Mouse (Mus musculus): ENCODE results near the gene 1600014C23Rik. TPM values are rescaled to one million over a fixed set of nuclear protein-coding genes. Genes with fewer than 3 reads are reported as not detected.

1600014C23Rik gene
- polyA plus RNA-seq, 1 experiment from 2014 or later: not detected

DNA sequence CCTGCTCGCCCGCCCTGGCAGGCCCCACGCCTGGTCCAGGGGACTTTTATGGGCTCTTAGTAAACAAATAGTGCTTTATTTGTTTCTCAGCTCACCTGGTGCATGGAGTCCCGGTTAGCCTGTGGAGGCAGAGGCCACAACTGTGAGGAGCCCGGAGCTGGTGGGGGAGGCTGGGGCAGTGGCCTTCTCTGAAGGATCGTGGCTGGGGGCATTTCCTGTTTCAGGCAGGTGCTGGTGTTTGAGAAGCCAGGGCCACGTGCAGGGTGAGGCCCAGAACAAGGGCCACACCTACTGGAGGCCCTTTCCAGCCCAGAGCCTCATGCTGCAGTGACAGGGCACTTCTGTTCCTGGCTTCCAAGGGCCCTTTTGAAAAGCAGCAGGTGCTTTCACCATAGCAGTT is 7.4 kb downstream of the 1600014C23Rik start:
- peak; percentile 79 for ATAC-seq (ENCODE audit: insufficient read depth)
- Histone ChIP-seq H3K9me3 (replicated peaks) (no peaks in the 10 kb centered on the region), H3K4me2 (peak overlapping the region; percentile 46), H3K4me1 (replicated peaks) (peaks cover 45% of the 10 kb centered on the region), H3K27me3 (peaks cover 19% of the 10 kb centered on the region), H3K27ac (replicated peaks) (peak overlapping the region; percentile 76), H3K9ac (peak overlapping the region; percentile 28; the same call in 1 of the 2 replicates), H3K36me3 (replicated peaks) (no peaks in the 10 kb centered on the region), H3K4me3 (replicated peaks) (0 out of 2 replicates have a peak overlapping the region, but pooled peaks have one; percentile 4)
- 26% methylated on average over 7 of the region's 7 CpGs for WGBS (ENCODE audit: insufficient replicate concordance)

DNA sequence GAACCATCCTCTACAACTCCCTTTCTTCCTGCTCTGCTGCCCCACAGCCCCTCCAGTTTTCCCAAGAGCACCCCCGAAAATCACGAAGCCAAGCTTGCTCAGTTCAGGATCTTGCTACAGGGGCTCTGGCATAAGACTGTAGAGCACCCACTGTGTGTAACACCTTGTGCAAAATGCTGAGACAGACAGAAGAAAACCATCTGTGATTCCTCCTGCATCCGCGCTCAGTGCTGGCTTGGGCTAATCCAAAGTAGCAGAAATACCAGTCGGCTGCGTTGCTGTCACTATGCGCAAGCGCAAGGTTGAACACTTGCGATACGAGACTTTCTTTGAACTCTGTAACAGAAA is 9.1 kb downstream of the 1600014C23Rik start:
- WGBS (ENCODE audit: insufficient replicate concordance): 84% methylated on average over 10 of the region's 10 CpGs

DNA sequence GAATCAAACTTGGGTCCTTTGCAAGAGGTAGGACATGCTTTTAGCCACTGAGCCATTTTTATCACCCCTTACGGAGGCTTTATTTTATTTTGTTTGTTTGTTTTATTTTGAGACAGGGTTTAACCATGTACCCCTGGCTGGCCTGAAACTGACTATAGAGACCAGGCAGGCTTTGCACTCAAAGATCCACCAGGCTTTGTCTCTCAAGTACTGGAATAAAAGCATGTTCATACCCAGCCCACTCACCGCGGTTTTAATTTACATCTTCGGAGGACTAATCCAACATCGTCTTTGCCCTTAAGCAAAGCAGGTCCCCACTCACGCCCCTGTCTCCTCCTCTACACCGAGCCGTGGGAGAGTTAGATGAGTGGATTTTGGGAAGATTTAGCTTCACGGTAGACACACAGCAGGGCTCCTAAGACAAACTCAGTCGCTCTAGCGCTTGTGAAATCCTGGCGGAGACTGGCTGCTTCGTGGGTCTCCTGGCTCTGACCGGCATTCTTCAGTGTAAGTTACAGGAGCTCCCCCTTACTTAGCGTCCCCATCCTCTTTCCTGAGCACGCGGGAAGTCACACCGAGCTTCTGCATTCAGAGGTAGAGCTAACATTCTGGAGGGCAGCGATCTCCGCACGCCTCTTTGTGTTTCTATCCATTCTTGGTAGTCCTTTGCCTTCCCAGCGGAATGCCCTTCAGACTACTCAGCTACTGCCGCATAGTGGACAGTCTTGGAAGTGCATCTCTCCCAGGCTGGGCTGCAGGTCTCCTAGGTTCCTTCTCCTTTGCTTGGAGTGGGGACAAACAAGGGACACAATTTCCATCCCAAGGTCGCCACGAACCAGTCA is 9.7 kb downstream of the 1600014C23Rik start:
- no peak overlapping the region for H3K27ac ChIP-seq (replicated peaks)
- 6% methylated on average over 25 of the region's 25 CpGs for WGBS (ENCODE audit: insufficient replicate concordance)
- no peaks in the 10 kb centered on the region for H3K9me3 ChIP-seq (replicated peaks)
- peak overlapping the region; percentile 38; the same call in 1 of the 2 replicates for H3K9ac ChIP-seq
- peaks cover 10% of the 10 kb centered on the region; the same call in 1 of the 2 replicates for H3K27me3 ChIP-seq
- H3K4me3 ChIP-seq (replicated peaks): peak overlapping the region; percentile 46
- H3K4me1 ChIP-seq (replicated peaks): peaks cover 45% of the 10 kb centered on the region
- no peak for ATAC-seq (ENCODE audit: insufficient read depth)
- H3K4me2 ChIP-seq: peak overlapping the region; percentile 69
- no peaks in the 10 kb centered on the region for H3K36me3 ChIP-seq (replicated peaks)

More for the DNA sequence above, 9.1 kb downstream of the 1600014C23Rik start:
- no peaks in the 10 kb centered on the region for H3K36me3 ChIP-seq (replicated peaks)
- H3K4me3 ChIP-seq (replicated peaks): no peak overlapping the region
- no peaks in the 10 kb centered on the region for H3K9me3 ChIP-seq (replicated peaks)
- no peak overlapping the region for H3K27ac ChIP-seq (replicated peaks)
- ATAC-seq (ENCODE audit: insufficient read depth): no peak
- H3K4me1 ChIP-seq (replicated peaks): peaks cover 45% of the 10 kb centered on the region
- H3K9ac ChIP-seq: no peak overlapping the region
- H3K27me3 ChIP-seq: peaks cover 10% of the 10 kb centered on the region; the same call in 1 of the 2 replicates
- H3K4me2 ChIP-seq: peak overlapping the region; percentile 69; the same call in 1 of the 2 replicates

DNA sequence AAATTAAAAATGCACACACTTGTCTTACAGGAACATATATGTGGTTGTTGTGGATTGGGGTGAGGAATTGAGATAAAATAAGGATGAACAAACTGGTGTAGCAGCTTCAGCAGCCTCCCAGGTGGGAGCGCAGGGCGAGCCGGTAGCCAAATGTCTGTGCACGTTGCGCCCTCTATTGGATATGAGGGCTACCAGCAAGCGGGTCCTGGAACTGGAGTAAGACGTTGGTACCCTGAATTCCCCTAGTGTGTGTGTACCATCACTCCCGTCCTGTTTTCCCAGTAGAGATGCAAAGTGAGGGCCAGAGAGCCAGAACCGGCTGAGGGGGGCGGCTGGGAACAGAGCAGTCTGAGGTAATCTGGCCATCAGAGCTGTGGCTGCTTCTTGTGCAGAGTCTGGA is 15.3 kb downstream of the 1600014C23Rik start:
- 5% methylated on average over 10 of the region's 10 CpGs for WGBS (ENCODE audit: insufficient replicate concordance)
- Histone ChIP-seq H3K4me1 (replicated peaks) (peaks cover 3% of the 10 kb centered on the region; the same call in 1 of the 2 replicates), H3K4me3 (replicated peaks) (no peak overlapping the region), H3K27me3 (peaks cover 11% of the 10 kb centered on the region; the same call in 1 of the 2 replicates), H3K27ac (replicated peaks) (no peak overlapping the region), H3K9ac (no peak overlapping the region), H3K36me3 (replicated peaks) (no peaks in the 10 kb centered on the region), H3K9me3 (replicated peaks) (no peaks in the 10 kb centered on the region), H3K4me2 (no peak overlapping the region)
- no peak for ATAC-seq (ENCODE audit: insufficient read depth)

DNA sequence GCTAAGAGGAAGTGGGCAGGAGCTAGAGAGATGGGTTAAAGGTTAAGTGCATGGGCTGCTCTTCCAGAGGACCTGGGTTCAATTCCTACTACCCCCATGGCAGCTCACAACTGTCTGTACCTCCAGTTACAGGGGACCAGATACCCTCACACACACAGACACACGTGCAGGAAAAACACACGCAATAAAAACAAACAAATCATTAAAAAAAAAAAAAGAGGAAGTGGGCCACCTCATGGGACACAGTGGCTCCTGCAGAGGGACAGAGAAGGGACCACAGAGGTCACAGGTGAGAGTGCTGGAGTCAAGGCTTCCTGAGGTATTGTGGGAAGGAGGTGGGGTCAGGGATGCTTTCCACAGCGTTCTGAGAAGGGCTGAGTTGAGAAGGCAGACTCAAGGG is 22.1 kb downstream of the 1600014C23Rik start:
- H3K36me3 ChIP-seq (replicated peaks): no peaks in the 10 kb centered on the region
- 18% methylated on average over 3 of the region's 3 CpGs for WGBS (ENCODE audit: insufficient replicate concordance)
- no peak overlapping the region for H3K4me3 ChIP-seq (replicated peaks)
- H3K9me3 ChIP-seq (replicated peaks): no peaks in the 10 kb centered on the region
- H3K27ac ChIP-seq (replicated peaks): no peak overlapping the region
- H3K4me1 ChIP-seq (replicated peaks): no peaks in the 10 kb centered on the region
- 0 out of 2 replicates have a peak, but pooled peaks cover under 1% of the 10 kb centered on the region for H3K27me3 ChIP-seq
- ATAC-seq (ENCODE audit: insufficient read depth): no peak
- H3K4me2 ChIP-seq: no peak overlapping the region
- no peak overlapping the region for H3K9ac ChIP-seq

DNA sequence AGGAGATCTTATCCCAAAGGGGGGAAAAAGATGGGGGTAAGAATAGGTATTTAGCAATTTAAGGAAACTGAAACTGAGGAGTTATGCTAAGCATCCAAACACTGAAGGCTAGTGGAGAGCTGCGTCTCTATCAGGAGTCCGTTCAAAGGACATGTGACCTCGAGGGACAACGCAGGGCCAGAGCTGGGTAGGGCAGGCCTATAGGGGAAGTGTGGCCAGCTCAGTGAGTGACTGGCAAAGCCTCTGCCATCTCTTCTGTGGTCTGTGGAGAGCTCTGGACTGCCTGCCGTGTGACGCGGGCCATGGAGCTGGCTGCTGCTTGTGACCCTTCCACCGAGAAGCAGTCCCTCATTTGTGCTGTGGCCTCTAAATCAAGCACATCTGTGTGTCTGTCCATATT is 23.2 kb downstream of the 1600014C23Rik start:
- Histone ChIP-seq H3K4me1 (replicated peaks) (no peaks in the 10 kb centered on the region), H3K9ac (no peak overlapping the region), H3K27ac (replicated peaks) (no peak overlapping the region), H3K9me3 (replicated peaks) (no peaks in the 10 kb centered on the region), H3K4me3 (replicated peaks) (no peak overlapping the region), H3K36me3 (replicated peaks) (no peaks in the 10 kb centered on the region), H3K27me3 (no peaks in the 10 kb centered on the region), H3K4me2 (no peak overlapping the region)
- ATAC-seq (ENCODE audit: insufficient read depth): no peak
- 52% methylated on average over 8 of the region's 8 CpGs for WGBS (ENCODE audit: insufficient replicate concordance)

DNA sequence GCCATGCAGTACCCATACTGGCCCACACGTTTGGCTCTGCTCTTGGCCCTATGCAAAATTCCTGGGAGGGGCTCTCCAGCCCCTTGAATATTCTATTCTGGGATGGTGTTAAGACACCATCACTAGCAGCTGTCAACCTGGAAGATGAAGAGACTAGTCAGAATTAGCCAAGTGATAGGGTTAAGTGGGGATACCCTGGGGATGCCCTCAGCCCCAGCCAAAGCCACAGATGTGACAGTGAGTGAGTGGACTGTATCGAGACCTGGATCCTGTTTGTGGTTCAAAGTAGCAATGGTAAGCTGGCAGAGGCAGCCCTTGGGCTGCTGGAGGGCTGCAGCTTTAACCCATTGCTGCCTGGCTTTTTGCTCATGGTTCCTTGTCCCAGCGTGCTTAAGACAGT is 23.8 kb downstream of the 1600014C23Rik start:
- H3K27me3 ChIP-seq: no peaks in the 10 kb centered on the region
- no peaks in the 10 kb centered on the region for H3K36me3 ChIP-seq (replicated peaks)
- no peak overlapping the region for H3K27ac ChIP-seq (replicated peaks)
- no peaks in the 10 kb centered on the region for H3K9me3 ChIP-seq (replicated peaks)
- no peak overlapping the region for H3K9ac ChIP-seq
- no peak overlapping the region for H3K4me3 ChIP-seq (replicated peaks)
- no peak for ATAC-seq (ENCODE audit: insufficient read depth)
- 28% methylated on average over 3 of the region's 3 CpGs for WGBS (ENCODE audit: insufficient replicate concordance)
- no peaks in the 10 kb centered on the region; the same call in 1 of the 2 replicates for H3K4me1 ChIP-seq (replicated peaks)
- H3K4me2 ChIP-seq: no peak overlapping the region

DNA sequence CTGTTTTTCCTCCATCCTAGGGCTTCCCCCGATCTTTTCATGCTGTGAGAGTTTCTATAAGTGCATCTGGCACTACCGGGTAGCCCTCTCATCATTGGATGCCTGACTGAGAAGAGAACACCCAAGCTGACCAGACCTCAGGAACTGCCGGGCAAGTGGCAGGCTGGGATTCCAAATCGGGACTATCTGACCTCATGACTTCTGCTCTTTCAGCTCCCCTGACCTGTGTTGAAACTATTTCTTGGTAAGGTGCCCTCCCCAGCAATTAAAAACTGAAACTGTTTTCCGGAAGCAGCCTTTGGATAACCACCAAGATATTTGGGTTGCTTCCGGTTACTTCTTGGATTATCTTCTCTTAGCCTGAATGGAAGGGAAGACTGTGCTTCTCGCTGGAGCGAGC is 25.5 kb downstream of the 1600014C23Rik start:
- WGBS (ENCODE audit: insufficient replicate concordance): 68% methylated on average over 8 of the region's 8 CpGs
- Histone ChIP-seq H3K4me1 (replicated peaks) (peaks cover 3% of the 10 kb centered on the region), H3K36me3 (replicated peaks) (no peaks in the 10 kb centered on the region), H3K9me3 (replicated peaks) (no peaks in the 10 kb centered on the region), H3K27me3 (no peaks in the 10 kb centered on the region), H3K27ac (replicated peaks) (no peak overlapping the region), H3K9ac (no peak overlapping the region), H3K4me3 (replicated peaks) (no peak overlapping the region), H3K4me2 (no peak overlapping the region)
- ATAC-seq (ENCODE audit: insufficient read depth): no peak

DNA sequence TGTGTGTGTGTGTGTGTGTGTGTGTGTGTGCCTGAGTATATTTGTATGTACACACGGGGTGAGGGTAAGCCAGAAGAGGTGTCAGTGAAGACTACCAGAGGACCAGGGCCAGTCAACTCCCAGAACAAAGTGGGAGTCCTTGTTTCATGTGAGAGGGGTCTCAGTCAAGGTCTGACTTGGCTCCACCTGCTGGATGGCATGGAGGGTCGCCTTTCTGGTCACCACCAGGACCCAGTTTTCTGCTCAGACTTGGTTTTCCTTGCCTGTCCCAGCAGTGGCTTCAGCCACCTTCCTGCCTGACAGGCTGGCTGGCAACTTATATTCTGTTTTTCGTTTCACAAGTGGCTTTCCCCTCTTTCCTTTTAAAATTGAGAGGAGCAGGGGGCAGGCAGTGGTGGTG is 26.3 kb downstream of the 1600014C23Rik start:
- H3K36me3 ChIP-seq (replicated peaks): no peaks in the 10 kb centered on the region
- H3K9ac ChIP-seq: no peak overlapping the region
- no peak for ATAC-seq (ENCODE audit: insufficient read depth)
- no peaks in the 10 kb centered on the region for H3K9me3 ChIP-seq (replicated peaks)
- H3K4me3 ChIP-seq (replicated peaks): no peak overlapping the region
- H3K4me2 ChIP-seq: no peak overlapping the region
- no peaks in the 10 kb centered on the region for H3K27me3 ChIP-seq
- 29% methylated on average over 3 of the region's 3 CpGs for WGBS (ENCODE audit: insufficient replicate concordance)
- no peak overlapping the region for H3K27ac ChIP-seq (replicated peaks)
- H3K4me1 ChIP-seq (replicated peaks): peaks cover 11% of the 10 kb centered on the region

DNA sequence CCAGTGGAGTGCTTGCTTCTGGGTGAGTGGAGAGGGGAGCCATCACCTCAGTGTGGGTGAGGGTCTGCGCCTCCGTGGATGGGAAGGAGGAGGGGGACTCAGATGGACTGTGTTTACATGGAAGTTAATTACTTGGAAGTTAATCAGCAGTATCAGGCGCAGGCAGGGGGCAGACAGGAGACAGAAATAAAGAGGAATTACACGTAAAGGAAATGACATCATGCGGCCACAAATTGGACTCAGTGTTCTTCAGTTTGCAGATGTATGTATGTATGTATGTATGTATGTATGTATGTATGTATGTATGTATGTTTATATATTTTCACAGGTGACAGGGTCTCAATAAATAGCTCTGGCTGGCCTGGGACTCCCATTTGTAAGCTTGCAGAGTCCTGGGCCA is 26.8 kb downstream of the 1600014C23Rik start:
- H3K4me1 ChIP-seq (replicated peaks): peaks cover 17% of the 10 kb centered on the region
- H3K36me3 ChIP-seq (replicated peaks): no peaks in the 10 kb centered on the region
- H3K9ac ChIP-seq: no peak overlapping the region
- 26% methylated on average over 5 of the region's 5 CpGs for WGBS (ENCODE audit: insufficient replicate concordance)
- no peak overlapping the region for H3K4me2 ChIP-seq
- no peak overlapping the region for H3K27ac ChIP-seq (replicated peaks)
- H3K9me3 ChIP-seq (replicated peaks): no peaks in the 10 kb centered on the region
- H3K4me3 ChIP-seq (replicated peaks): no peak overlapping the region
- no peaks in the 10 kb centered on the region for H3K27me3 ChIP-seq
- no peak for ATAC-seq (ENCODE audit: insufficient read depth)

DNA sequence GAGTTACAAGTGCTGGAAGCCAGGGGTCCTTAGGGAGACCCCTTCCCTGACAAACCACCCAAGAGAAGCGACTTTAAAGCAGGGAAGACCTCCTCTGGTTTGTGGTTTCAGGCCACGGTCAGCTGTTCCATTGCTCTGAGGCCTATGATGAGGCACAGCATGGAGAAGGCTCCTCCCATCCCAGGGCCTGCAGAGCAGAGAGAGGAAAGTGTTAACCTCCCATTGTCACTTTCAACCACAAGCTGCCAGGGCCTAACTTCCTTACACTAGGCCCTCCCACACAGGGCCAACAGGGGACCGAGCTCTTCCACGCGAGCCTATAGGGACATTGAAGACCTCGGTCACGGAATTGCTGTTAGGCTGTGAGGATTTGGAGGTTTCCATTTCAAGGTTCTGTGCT is 30.5 kb downstream of the 1600014C23Rik start:
- 13% methylated on average over 7 of the region's 7 CpGs for WGBS (ENCODE audit: insufficient replicate concordance)
- H3K4me1 ChIP-seq (replicated peaks): peaks cover 32% of the 10 kb centered on the region
- H3K4me2 ChIP-seq: peak overlapping the region; percentile 10; the same call in 1 of the 2 replicates
- H3K9ac ChIP-seq: no peak overlapping the region
- no peak overlapping the region for H3K27ac ChIP-seq (replicated peaks)
- ATAC-seq (ENCODE audit: insufficient read depth): peak; percentile 6; the same call in 1 of the 2 replicates
- no peaks in the 10 kb centered on the region for H3K27me3 ChIP-seq
- H3K36me3 ChIP-seq (replicated peaks): peaks cover 5% of the 10 kb centered on the region
- no peak overlapping the region for H3K4me3 ChIP-seq (replicated peaks)
- H3K9me3 ChIP-seq (replicated peaks): no peaks in the 10 kb centered on the region

Measured in liver, embryonic 15.5 days (tissue).